Mouse (Mus musculus) liver, adult 2 months (tissue): Measurements from ENCODE around the gene Gfral.

Experiments used
- CTCF ChIP-seq: fragments of 200-500 bp; IDR thresholded peaks from 2 replicates; pipeline ENCODE4 v1.5.1; 2011; ENCODE audit warnings: low read depth, low read length, control low read depth
- POLR2A ChIP-seq: fragments of 200-500 bp; IDR thresholded peaks from 2 replicates; pipeline ENCODE4 v1.6.1; 2011; ENCODE audit warnings: low read length, control low read depth; ENCODE audit not compliant: insufficient read depth; ENCODE audit errors: extremely low read depth

DNA sequence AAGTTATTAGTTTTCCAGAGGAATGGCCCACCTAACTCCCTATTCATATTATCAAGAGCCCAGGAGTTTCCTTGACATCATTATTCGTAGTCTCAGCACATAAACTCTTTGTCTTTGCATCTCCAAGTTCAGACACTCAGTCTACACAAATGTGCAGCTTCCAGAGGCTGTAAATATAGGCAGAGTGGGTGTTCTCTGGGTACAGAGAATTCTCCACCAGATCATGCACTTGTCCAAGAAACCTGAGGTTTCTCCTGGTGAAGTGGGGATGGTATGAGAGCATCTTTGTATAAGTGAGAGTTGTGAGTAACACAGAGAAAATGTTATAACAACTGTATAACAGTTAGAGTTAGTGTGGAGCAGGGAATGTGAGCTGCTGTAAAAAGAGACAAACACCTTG lies 84.1 kb downstream of the Gfral start:
- TF ChIP-seq CTCF (no peak), POLR2A (no peak)
